Mouse (Mus musculus) CH12.LX (cell line): ENCODE results near the gene Cmip.

Source experiments
- BHLHE40 ChIP-seq: IDR thresholded peaks from 2 replicates; pipeline ENCODE4 v1.6.1; 2011; ENCODE audit warnings: mild to moderate bottlenecking, low read depth, low read length, improper control_type of control experiment
- CHD2 ChIP-seq: IDR thresholded peaks from 2 replicates; pipeline ENCODE4 v1.6.1; 2011; ENCODE audit warnings: low read length, improper control_type of control experiment
- CTCF ChIP-seq, 2 experiments: IDR thresholded peaks in 1 of 2; conservative IDR thresholded peaks in 1 of 2; 2 replicates each; pipeline ENCODE4 v1.5.1; 2011 to 2012; ENCODE audit warnings: low read depth in 2 of 2, low read length in 2 of 2, improper control_type of control experiment in 1 of 2, inconsistent platforms in 1 of 2, mild to moderate bottlenecking in 1 of 2, moderate library complexity in 1 of 2
- ELF1 ChIP-seq: IDR thresholded peaks from 2 replicates; pipeline ENCODE4 v1.6.1; 2014; ENCODE audit warnings: low read depth, mild to moderate bottlenecking, inconsistent platforms, low read length, improper control_type of control experiment
- JUND ChIP-seq: conservative IDR thresholded peaks from 2 replicates; pipeline ENCODE4 v1.6.1; 2011; ENCODE audit warnings: low read depth, low read length, improper control_type of control experiment
- KAT2A ChIP-seq: IDR thresholded peaks from 2 replicates; pipeline ENCODE4 v1.6.1; 2012; ENCODE audit warnings: low read length, improper control_type of control experiment, inconsistent platforms; ENCODE audit not compliant: insufficient replicate concordance
- MAX ChIP-seq: IDR thresholded peaks from 2 replicates; pipeline ENCODE4 v1.6.1; 2011; ENCODE audit warnings: low read length, improper control_type of control experiment
- MAZ ChIP-seq: IDR thresholded peaks from 2 replicates; pipeline ENCODE4 v1.6.1; 2012; ENCODE audit warnings: low read depth, mild to moderate bottlenecking, inconsistent platforms, low read length, improper control_type of control experiment, moderate library complexity
- NRF1 ChIP-seq: IDR thresholded peaks from 2 replicates; pipeline ENCODE4 v1.6.1; 2014; ENCODE audit warnings: low read depth, mild to moderate bottlenecking, inconsistent platforms, low read length, improper control_type of control experiment, moderate library complexity
- POLR2A ChIP-seq: IDR thresholded peaks from 2 replicates; pipeline ENCODE4 v1.6.1; 2011; ENCODE audit warnings: low read depth, mild to moderate bottlenecking, improper control_type of control experiment, low read length
- POLR2AphosphoS2 ChIP-seq: IDR thresholded peaks from 2 replicates; pipeline ENCODE4 v1.6.1; 2011; ENCODE audit warnings: low read depth, low read length, improper control_type of control experiment
- TCF12 ChIP-seq: IDR thresholded peaks from 2 replicates; pipeline ENCODE4 v1.6.1; 2014; ENCODE audit warnings: low read depth, mild to moderate bottlenecking, inconsistent platforms, low read length, improper control_type of control experiment
- ZKSCAN1 ChIP-seq: IDR thresholded peaks from 2 replicates; pipeline ENCODE4 v1.6.1; 2012; ENCODE audit warnings: low read depth, inconsistent platforms, low read length, improper control_type of control experiment, borderline replicate concordance
- ZMIZ1 ChIP-seq: IDR thresholded peaks from 2 replicates; pipeline ENCODE4 v1.6.1; 2012; ENCODE audit warnings: low read depth, mild to moderate bottlenecking, inconsistent platforms, low read length, improper control_type of control experiment

DNA sequence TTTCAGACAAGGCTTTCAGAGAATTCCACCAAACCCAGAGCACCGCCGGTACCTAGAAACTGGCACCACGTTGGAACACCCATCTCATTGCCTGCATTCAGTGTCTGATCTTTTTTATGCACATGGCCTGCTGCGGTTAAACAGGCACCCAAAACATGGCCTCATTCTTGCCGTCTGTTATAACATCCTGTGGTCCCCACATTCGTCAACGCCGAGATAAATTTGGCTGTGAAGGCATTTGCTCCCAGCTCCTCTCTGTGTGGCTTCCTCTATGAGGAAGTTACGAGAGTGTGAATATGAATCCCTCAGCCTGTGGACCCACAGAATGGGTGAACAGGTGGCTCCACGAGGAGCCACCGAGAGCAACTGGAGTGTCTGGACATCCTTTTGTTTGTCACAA, 8.5 kb upstream of the Cmip start:
- TF ChIP-seq ZMIZ1 (no peak), TCF12 (no peak), JUND (no peak), POLR2AphosphoS2 (no peak), CTCF (conservative IDR thresholded peaks at IDR 0.05 in 1 of 2, IDR thresholded peaks at IDR 0.05 in 1 of 2; ENCODE audit: low read depth in 2 of 2, low read length in 2 of 2) (no peak), CHD2 (no peak), KAT2A (no peak), ZKSCAN1 (no peak), MAX (no peak), POLR2A (no peak), NRF1 (no peak), BHLHE40 (no peak), MAZ (no peak), ELF1 (no peak)
